Mouse (Mus musculus): Measurements from ENCODE around the gene Nfia.

The Nfia gene

GRCm38 (mm10) chr4:97772641-97773040, at the start of gene Nfia:
Gene Nfia, plus strand, starts transcription at chr4:97772734.
- no peak for DNase-seq

- no peak for DNase-seq
Measured at GRCm38 (mm10) chr4:97723374-97723773, 49.2 kb upstream of the Nfia start.

- no peak for DNase-seq
Measured at GRCm38 (mm10) chr4:97728520-97728919, 44.0 kb upstream of the Nfia start.

- no peak for DNase-seq
Measured at GRCm38 (mm10) chr4:97729999-97730398, 42.5 kb upstream of the Nfia start.

GRCm38 (mm10) chr4:97730416-97730815, 42.1 kb upstream of the Nfia start:
- no peak for DNase-seq

GRCm38 (mm10) chr4:97733392-97733791, 39.1 kb upstream of the Nfia start:
- no peak for DNase-seq

- peak; percentile 71 for DNase-seq
Measured at GRCm38 (mm10) chr4:97743932-97744331, 28.6 kb upstream of the Nfia start.

GRCm38 (mm10) chr4:97745296-97746105, 27.0 kb upstream of the Nfia start:
- DNase-seq, result peak; percentile 98

GRCm38 (mm10) chr4:97746106-97746900, 26.2 kb upstream of the Nfia start:
- peak; percentile 81 for DNase-seq

- DNase-seq, result peak; percentile 75
Measured at GRCm38 (mm10) chr4:97750401-97750800, 22.1 kb upstream of the Nfia start.

GRCm38 (mm10) chr4:97751030-97751482, 21.5 kb upstream of the Nfia start:
- peak; percentile 99 for DNase-seq

- DNase-seq, result peak; percentile 99
Measured at GRCm38 (mm10) chr4:97751483-97752251, 20.9 kb upstream of the Nfia start.

- DNase-seq, result peak; percentile 81
Measured at GRCm38 (mm10) chr4:97752276-97753010, 20.1 kb upstream of the Nfia start.

- DNase-seq, result peak; percentile 86
Measured at GRCm38 (mm10) chr4:97753521-97753920, 19.0 kb upstream of the Nfia start.

- DNase-seq, result peak; percentile 98
Measured at GRCm38 (mm10) chr4:97754241-97754640, 18.3 kb upstream of the Nfia start.

- DNase-seq, result peak; percentile 96
Measured at GRCm38 (mm10) chr4:97757207-97757977, 15.1 kb upstream of the Nfia start.

- DNase-seq, result peak; percentile 95
Measured at GRCm38 (mm10) chr4:97757978-97758461, 14.5 kb upstream of the Nfia start.

GRCm38 (mm10) chr4:97758661-97759060, 13.9 kb upstream of the Nfia start:
- peak; percentile 79 for DNase-seq

- peak; percentile 85 for DNase-seq
Measured at GRCm38 (mm10) chr4:97764616-97765015, 7.9 kb upstream of the Nfia start.

- peak; percentile 87 for DNase-seq
Measured at GRCm38 (mm10) chr4:97765341-97766020, 7.1 kb upstream of the Nfia start.

GRCm38 (mm10) chr4:97766100-97766499, 6.4 kb upstream of the Nfia start:
- DNase-seq, result peak; percentile 29
